ENCODE assay signal across 15 mouse cellular contexts in the genomic region with DNA sequence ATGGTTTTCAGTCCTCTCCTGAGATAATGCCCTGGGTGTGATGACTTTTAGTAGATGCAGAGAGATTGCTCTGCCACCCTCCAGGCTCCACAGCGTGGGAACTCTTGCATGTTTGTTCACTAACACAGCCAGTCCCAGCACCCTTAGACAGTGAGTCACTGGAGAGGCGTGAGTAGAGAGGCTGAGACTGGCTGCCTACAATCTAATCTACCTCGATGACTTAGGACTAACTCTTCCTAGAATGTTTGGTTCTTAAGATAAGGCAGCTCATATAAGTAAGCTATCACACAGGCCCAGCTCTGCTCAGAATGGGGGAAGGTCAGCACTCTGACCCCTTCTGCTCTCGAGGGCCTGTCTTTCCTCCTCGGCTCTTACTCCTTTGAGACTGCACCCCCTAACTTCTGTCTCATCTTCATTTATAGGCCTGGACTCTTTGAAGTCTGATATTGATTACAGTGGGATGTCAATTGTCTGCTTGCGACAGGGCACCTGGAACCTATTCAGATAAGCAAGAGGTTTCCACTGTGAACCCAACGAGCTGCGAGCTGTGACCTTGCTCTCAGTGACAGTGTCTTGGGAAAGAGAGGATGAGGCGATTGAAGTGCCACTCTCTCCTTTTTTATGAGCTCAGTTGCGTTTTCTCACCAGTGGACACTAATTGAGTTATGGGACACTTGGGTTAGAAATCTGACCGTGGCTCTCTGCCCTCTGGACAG.
DNase-seq lines count a peak whose midpoint lies in the region; ATAC-seq lines count a peak whose summit lies in the region.
"Had no signal": no experiment of that assay in that cellular context is flagged by ENCODE, and none has a peak within 500 bp of the region (broad histone marks: within the 10 kb centered on the region; RNA-seq: fewer than 3 reads in every experiment).

No protein-coding gene starts in this region.

- WGBS in midbrain, embryonic 10.5 days = 79% methylated on average over 11 of the region's 11 CpGs
- 79% methylated on average over 11 of the region's 11 CpGs for WGBS in midbrain, embryonic 13.5 days
- 42% methylated on average over 11 of the region's 11 CpGs for WGBS in liver, embryonic 12.5 days (ENCODE audit: insufficient replicate concordance)

- no peak overlapping the region for H3K4me2 ChIP-seq in midbrain, embryonic 13.5 days (replicated peaks)
- H3K4me2 ChIP-seq in liver, embryonic 12.5 days = no peak overlapping the region
- H3K4me2 ChIP-seq: hindbrain, embryonic 14.5 days; neural tube, embryonic 12.5 days had no signal

- no peaks in the 10 kb centered on the region for H3K9me3 ChIP-seq in midbrain, embryonic 10.5 days (replicated peaks)
- H3K9me3 ChIP-seq in midbrain, embryonic 13.5 days = no peaks in the 10 kb centered on the region
- H3K9me3 ChIP-seq in liver, embryonic 12.5 days (replicated peaks) = no peaks in the 10 kb centered on the region
- H3K9me3 ChIP-seq: neural tube, embryonic 12.5 days had no signal

- no peak for ATAC-seq in midbrain, embryonic 13.5 days
- peak; percentile 85 for ATAC-seq in liver, embryonic 12.5 days
- no peak for ATAC-seq in megakaryocyte, adult 5-6 weeks (ENCODE audit: poor library complexity, severe bottlenecking)

- no peak overlapping the region for H3K4me3 ChIP-seq in midbrain, embryonic 10.5 days
- H3K4me3 ChIP-seq in midbrain, embryonic 13.5 days (replicated peaks) = no peak overlapping the region
- H3K4me3 ChIP-seq in liver, embryonic 12.5 days = no peak overlapping the region
- H3K4me3 ChIP-seq: gastrocnemius, adult 2 months; neural tube, embryonic 12.5 days had no signal

- H3K4me1 ChIP-seq in midbrain, embryonic 10.5 days = peaks cover 12% of the 10 kb centered on the region
- H3K4me1 ChIP-seq in midbrain, embryonic 13.5 days (replicated peaks) = peaks cover 8% of the 10 kb centered on the region
- peaks cover 26% of the 10 kb centered on the region for H3K4me1 ChIP-seq in liver, embryonic 12.5 days

- H3K27me3 ChIP-seq in midbrain, embryonic 10.5 days (ENCODE audit: low read depth, poor library complexity, severe bottlenecking) = no peaks in the 10 kb centered on the region
- H3K27me3 ChIP-seq in midbrain, embryonic 13.5 days = no peaks in the 10 kb centered on the region
- H3K27me3 ChIP-seq in liver, embryonic 12.5 days (replicated peaks) = no peaks in the 10 kb centered on the region
- H3K27me3 ChIP-seq: neural tube, embryonic 12.5 days had no signal

- H3K36me3 ChIP-seq in midbrain, embryonic 10.5 days = peaks cover 52% of the 10 kb centered on the region
- H3K36me3 ChIP-seq in midbrain, embryonic 13.5 days = peaks cover 72% of the 10 kb centered on the region
- peaks cover 14% of the 10 kb centered on the region for H3K36me3 ChIP-seq in liver, embryonic 12.5 days

- 0 out of 2 replicates have a peak overlapping the region, but pooled peaks have one; percentile 9 for H3K27ac ChIP-seq in midbrain, embryonic 10.5 days (replicated peaks)
- H3K27ac ChIP-seq in midbrain, embryonic 13.5 days = no peak overlapping the region
- H3K27ac ChIP-seq in liver, embryonic 12.5 days = no peak overlapping the region
- H3K27ac ChIP-seq: gastrocnemius, adult 2 months; hindbrain, embryonic 14.5 days; neural tube, embryonic 12.5 days had no signal

- no peak overlapping the region for H3K9ac ChIP-seq in midbrain, embryonic 13.5 days (replicated peaks)
- H3K9ac ChIP-seq in liver, embryonic 12.5 days = no peak overlapping the region
- H3K9ac ChIP-seq: hindbrain, embryonic 14.5 days; neural tube, embryonic 12.5 days had no signal

- DNase-seq in embryo, embryonic 10 days (ENCODE audit: low spot score) = peak; percentile 29
- DNase-seq in embryo, embryonic 11 days = no peak
- DNase-seq in midbrain, embryonic 10.5 days (ENCODE audit: low spot score) = no peak
- DNase-seq in telencephalon, adult 2 months (ENCODE audit: low read depth, low spot score) = peak; percentile 34
- DNase-seq in urinary bladder, postnatal 36 days (ENCODE audit: low spot score in 2 of 2) = no peak
- DNase-seq: cerebellum, postnatal 14 days; gastrocnemius, adult 2 months; kidney, postnatal 36 days; lung, adult 2 months; midbrain, embryonic 14.5 days had no signal

Comparison
In these comparisons a context has a peak if more than half of its experiments do, and no peak if none do; other contexts are left out.
1. DNase-seq: peak in embryo, embryonic 10 days (single experiment) and telencephalon, adult 2 months (single experiment); none in embryo, embryonic 11 days (single experiment), midbrain, embryonic 10.5 days (single experiment) and urinary bladder, postnatal 36 days (0 of 2).